Mouse (Mus musculus): ENCODE data around the gene Hif3a. TPM values are rescaled to one million over a fixed set of nuclear protein-coding genes. Genes with fewer than 3 reads are reported as not detected.
A peak's percentile ranks its signal among the peaks of the same experiment; 100 is the strongest.

Gene Hif3a
- polyA plus RNA-seq, 1 experiment from 2014 or later, result 31.6 TPM

DNA sequence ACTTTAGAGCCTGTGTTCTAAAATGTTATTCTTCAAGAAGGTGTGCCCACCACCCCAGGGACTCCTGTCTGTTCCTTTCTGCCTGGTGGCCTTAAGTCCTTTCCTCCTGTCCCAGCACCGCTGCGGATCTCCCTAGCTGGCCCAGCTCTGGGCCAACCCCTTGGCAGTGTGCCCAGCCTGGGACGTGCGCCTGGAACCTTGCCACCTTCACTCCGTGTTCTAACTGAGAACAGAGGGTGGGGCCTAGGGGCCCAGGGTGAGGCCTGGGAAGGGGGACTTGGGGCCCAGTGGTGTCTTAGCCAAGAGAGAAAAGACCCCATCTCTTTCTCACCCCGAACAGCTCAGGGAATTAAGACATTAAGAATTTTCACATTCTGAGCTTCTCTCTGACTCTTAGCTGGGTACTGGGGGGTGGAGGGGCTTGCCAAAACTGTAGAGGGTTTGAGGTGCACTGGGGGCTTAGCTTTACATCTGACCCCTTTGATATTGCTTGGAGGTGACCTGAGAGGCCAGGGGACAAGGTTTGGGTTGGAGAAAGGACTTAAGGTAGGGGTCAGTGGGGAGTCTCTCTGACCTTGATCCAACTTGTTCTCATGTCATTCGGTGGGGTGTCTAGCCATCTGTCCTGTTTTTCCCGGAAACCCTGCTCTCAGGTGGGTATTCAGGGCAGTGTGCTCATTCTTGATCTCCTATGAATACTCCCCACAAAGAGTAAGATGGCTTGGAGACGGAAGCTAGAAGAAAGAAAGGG, 2.0 kb downstream of the Hif3a start:
- Histone ChIP-seq H3K36me3 (ENCODE audit: control insufficient read depth, insufficient read depth, low read length) (no peaks in the 10 kb centered on the region), H3K27me3 (ENCODE audit: control insufficient read depth, insufficient read depth, low read length) (no peaks in the 10 kb centered on the region), H3K9ac (ENCODE audit: low read depth, low read length) (peak overlapping the region; percentile 43; the same call in 1 of the 2 replicates), H3K27ac (ENCODE audit: low read depth, low read length) (peak overlapping the region; percentile 99), H3K9me3 (replicated peaks; ENCODE audit: control insufficient read depth, low read length) (no peaks in the 10 kb centered on the region), H3K4me2 (peak overlapping the region; percentile 78), H3K4me1 (ENCODE audit: control insufficient read depth, insufficient read depth, low read length) (peaks cover 53% of the 10 kb centered on the region), H3K4me3 (ENCODE audit: low read depth, low read length) (peak overlapping the region; percentile 50)
- peak; percentile 33 for ATAC-seq (replicated peaks; ENCODE audit: insufficient number of reproducible peaks, low FRiP score, low TSS enrichment)
- WGBS (ENCODE audit: insufficient replicate concordance), result 32% methylated on average over 9 of the region's 9 CpGs

GRCm38 (mm10) chr7:17059463-17059844, 2.8 kb downstream of the Hif3a start:
- peak overlapping the region; percentile 43 for H3K9ac ChIP-seq (ENCODE audit: low read depth, low read length)
- H3K4me3 ChIP-seq (ENCODE audit: low read depth, low read length), result peak overlapping the region; percentile 50; the same call in 1 of the 2 replicates
- ATAC-seq (replicated peaks; ENCODE audit: insufficient number of reproducible peaks, low FRiP score, low TSS enrichment), result no peak
- peak overlapping the region; percentile 99 for H3K27ac ChIP-seq (ENCODE audit: low read depth, low read length)
- H3K4me2 ChIP-seq, result peak overlapping the region; percentile 78
- no peaks in the 10 kb centered on the region for H3K9me3 ChIP-seq (replicated peaks; ENCODE audit: control insufficient read depth, low read length)
- peaks cover 53% of the 10 kb centered on the region for H3K4me1 ChIP-seq (ENCODE audit: control insufficient read depth, insufficient read depth, low read length)
- peaks cover 1% of the 10 kb centered on the region; the same call in 1 of the 2 replicates for H3K36me3 ChIP-seq (ENCODE audit: control insufficient read depth, insufficient read depth, low read length)
- no peaks in the 10 kb centered on the region for H3K27me3 ChIP-seq (ENCODE audit: control insufficient read depth, insufficient read depth, low read length)
- 82% methylated on average over 3 of the region's 3 CpGs for WGBS (ENCODE audit: insufficient replicate concordance)

DNA sequence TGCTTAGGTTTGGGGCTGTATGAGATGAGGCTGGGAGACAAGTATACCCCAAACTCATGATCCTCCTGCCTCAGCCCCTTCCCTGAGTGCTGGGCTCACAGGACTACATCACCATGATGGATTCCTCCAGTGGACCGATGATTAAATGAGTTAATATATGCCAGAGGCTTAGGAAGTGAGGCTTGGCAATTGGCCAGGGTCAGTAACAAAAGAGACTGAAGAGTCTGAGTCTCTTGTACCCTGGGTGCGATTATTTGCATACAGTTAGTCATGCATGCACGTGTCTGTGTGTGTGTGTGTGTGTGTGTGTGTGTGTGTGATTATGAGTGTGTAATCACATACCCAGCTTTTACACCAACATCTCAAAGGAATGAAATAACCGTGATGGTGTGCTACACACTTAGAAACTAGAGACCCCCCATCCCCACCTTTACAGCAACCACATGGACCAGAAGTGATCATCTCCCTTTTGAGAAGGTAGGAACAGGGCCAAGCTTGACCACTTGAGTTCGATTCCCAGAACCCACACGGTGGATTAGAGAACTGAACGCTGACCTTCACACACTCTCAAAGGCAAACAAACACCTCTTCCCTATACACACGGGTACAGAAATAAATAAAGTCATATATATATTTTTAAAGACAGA, 3.3 kb downstream of the Hif3a start:
- ATAC-seq (replicated peaks; ENCODE audit: insufficient number of reproducible peaks, low FRiP score, low TSS enrichment), result no peak
- WGBS (ENCODE audit: insufficient replicate concordance), result 53% methylated on average over 8 of the region's 8 CpGs
- Histone ChIP-seq H3K9ac (ENCODE audit: low read depth, low read length) (peak overlapping the region; percentile 75), H3K4me3 (ENCODE audit: low read depth, low read length) (peak overlapping the region; percentile 50), H3K36me3 (ENCODE audit: control insufficient read depth, insufficient read depth, low read length) (peaks cover 6% of the 10 kb centered on the region), H3K9me3 (replicated peaks; ENCODE audit: control insufficient read depth, low read length) (no peaks in the 10 kb centered on the region), H3K27ac (ENCODE audit: low read depth, low read length) (peak overlapping the region; percentile 99), H3K27me3 (ENCODE audit: control insufficient read depth, insufficient read depth, low read length) (no peaks in the 10 kb centered on the region), H3K4me2 (peak overlapping the region; percentile 78), H3K4me1 (ENCODE audit: control insufficient read depth, insufficient read depth, low read length) (peaks cover 53% of the 10 kb centered on the region)

GRCm38 (mm10) chr7:17058071-17058689, 4.0 kb downstream of the Hif3a start:
- peak overlapping the region; percentile 78 for H3K4me2 ChIP-seq
- peak overlapping the region; percentile 75 for H3K9ac ChIP-seq (ENCODE audit: low read depth, low read length)
- no peaks in the 10 kb centered on the region for H3K9me3 ChIP-seq (replicated peaks; ENCODE audit: control insufficient read depth, low read length)
- H3K36me3 ChIP-seq (ENCODE audit: control insufficient read depth, insufficient read depth, low read length), result peaks cover 13% of the 10 kb centered on the region
- ATAC-seq (replicated peaks; ENCODE audit: insufficient number of reproducible peaks, low FRiP score, low TSS enrichment), result peak; percentile 74
- H3K27ac ChIP-seq (ENCODE audit: low read depth, low read length), result peak overlapping the region; percentile 99
- peaks cover 53% of the 10 kb centered on the region for H3K4me1 ChIP-seq (ENCODE audit: control insufficient read depth, insufficient read depth, low read length)
- peak overlapping the region; percentile 27 for H3K4me3 ChIP-seq (ENCODE audit: low read depth, low read length)
- WGBS (ENCODE audit: insufficient replicate concordance), result 2% methylated on average over 16 of the region's 16 CpGs
- no peaks in the 10 kb centered on the region for H3K27me3 ChIP-seq (ENCODE audit: control insufficient read depth, insufficient read depth, low read length)

DNA sequence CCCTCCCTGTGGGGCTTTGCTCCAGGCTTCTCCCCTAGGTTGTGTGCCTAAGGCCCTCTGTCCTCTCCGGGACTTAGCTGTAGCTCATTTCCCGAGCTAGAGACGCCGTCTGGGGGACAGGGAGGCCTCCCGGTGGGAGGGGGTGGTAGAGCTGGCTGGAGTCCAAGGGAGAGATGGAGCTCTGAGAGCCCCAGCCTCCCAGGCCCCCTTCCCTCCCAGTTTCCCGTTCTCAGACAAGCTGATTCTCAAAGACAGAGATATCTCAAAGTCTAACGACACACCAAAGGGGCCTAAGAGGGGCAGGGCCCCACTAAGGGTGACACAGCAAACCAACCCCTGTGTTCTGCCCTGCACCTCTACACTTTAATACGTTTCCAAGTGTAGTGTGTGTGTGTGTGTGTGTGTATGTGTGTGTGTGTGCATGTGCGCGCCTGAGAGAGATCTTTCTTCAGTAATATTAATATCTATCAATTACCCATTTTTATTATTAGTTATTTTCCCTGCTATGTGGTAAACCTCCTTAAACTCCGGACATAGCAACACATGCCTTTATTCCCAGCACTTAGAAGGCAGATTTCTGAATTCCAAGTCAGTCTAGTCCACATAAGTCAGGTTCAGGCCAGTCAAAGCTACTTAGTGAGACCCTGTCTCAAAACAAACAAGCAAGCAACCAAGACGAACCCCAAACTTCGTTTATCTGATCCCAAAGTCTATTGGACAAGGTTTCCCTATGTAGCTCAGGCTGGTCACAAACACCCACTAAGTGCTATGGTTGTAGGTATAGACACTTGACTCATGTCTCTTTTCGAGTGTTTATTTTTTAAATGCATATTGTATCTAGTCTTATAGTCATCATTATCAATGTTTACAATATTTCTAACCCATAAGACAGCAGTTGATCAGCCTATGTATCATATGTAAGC, 5.4 kb downstream of the Hif3a start:
- peaks cover 48% of the 10 kb centered on the region for H3K4me1 ChIP-seq (ENCODE audit: control insufficient read depth, insufficient read depth, low read length)
- H3K9ac ChIP-seq (ENCODE audit: low read depth, low read length), result peak overlapping the region; percentile 80
- peak overlapping the region; percentile 99 for H3K27ac ChIP-seq (ENCODE audit: low read depth, low read length)
- peaks cover 13% of the 10 kb centered on the region for H3K36me3 ChIP-seq (ENCODE audit: control insufficient read depth, insufficient read depth, low read length)
- peak; percentile 46 for ATAC-seq (replicated peaks; ENCODE audit: insufficient number of reproducible peaks, low FRiP score, low TSS enrichment)
- H3K4me3 ChIP-seq (ENCODE audit: low read depth, low read length), result peak overlapping the region; percentile 68
- 25% methylated on average over 14 of the region's 14 CpGs for WGBS (ENCODE audit: insufficient replicate concordance)
- no peaks in the 10 kb centered on the region for H3K27me3 ChIP-seq (ENCODE audit: control insufficient read depth, insufficient read depth, low read length)
- no peaks in the 10 kb centered on the region for H3K9me3 ChIP-seq (replicated peaks; ENCODE audit: control insufficient read depth, low read length)
- H3K4me2 ChIP-seq, result peak overlapping the region; percentile 98

DNA sequence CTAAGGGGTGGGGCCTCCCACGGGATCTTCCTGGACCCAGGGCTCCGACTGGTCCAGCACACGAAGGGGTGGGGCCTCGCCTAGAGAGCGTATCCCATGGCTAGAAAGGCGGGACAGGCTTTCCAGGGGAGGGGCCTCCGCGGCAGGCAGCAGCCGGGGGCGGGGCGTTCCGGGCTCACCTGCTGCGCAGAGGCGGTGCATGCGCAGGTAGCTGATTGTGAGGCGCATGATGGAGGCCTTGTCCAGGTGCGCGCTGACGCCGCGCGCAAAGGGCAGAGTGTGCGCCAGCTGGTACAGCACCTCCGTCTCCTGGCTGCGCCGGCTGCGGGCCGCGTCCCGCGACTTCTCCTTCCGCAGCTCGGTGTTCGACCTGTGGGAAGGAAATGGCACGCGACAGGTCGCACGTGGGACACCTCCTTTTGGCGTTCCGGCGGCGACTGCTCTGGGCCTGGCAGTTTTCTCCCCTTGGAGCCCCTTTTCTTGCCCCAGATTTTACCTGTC, 6.1 kb downstream of the Hif3a start:
- under 1% methylated on average over 42 of the region's 42 CpGs for WGBS (ENCODE audit: insufficient replicate concordance)
- ATAC-seq (replicated peaks; ENCODE audit: insufficient number of reproducible peaks, low FRiP score, low TSS enrichment), result peak; percentile 71
- Histone ChIP-seq H3K9ac (ENCODE audit: low read depth, low read length) (peak overlapping the region; percentile 80), H3K27ac (ENCODE audit: low read depth, low read length) (peak overlapping the region; percentile 99), H3K4me3 (ENCODE audit: low read depth, low read length) (peak overlapping the region; percentile 68), H3K27me3 (ENCODE audit: control insufficient read depth, insufficient read depth, low read length) (no peaks in the 10 kb centered on the region), H3K9me3 (replicated peaks; ENCODE audit: control insufficient read depth, low read length) (no peaks in the 10 kb centered on the region), H3K36me3 (ENCODE audit: control insufficient read depth, insufficient read depth, low read length) (peaks cover 13% of the 10 kb centered on the region), H3K4me2 (peak overlapping the region; percentile 98), H3K4me1 (ENCODE audit: control insufficient read depth, insufficient read depth, low read length) (peaks cover 42% of the 10 kb centered on the region)

GRCm38 (mm10) chr7:17055287-17055946, 6.8 kb downstream of the Hif3a start:
- Histone ChIP-seq H3K36me3 (ENCODE audit: control insufficient read depth, insufficient read depth, low read length) (peaks cover 13% of the 10 kb centered on the region), H3K27me3 (ENCODE audit: control insufficient read depth, insufficient read depth, low read length) (no peaks in the 10 kb centered on the region), H3K9ac (ENCODE audit: low read depth, low read length) (no peak overlapping the region), H3K4me1 (ENCODE audit: control insufficient read depth, insufficient read depth, low read length) (peaks cover 39% of the 10 kb centered on the region), H3K4me3 (ENCODE audit: low read depth, low read length) (peak overlapping the region; percentile 68), H3K9me3 (replicated peaks; ENCODE audit: control insufficient read depth, low read length) (no peaks in the 10 kb centered on the region), H3K27ac (ENCODE audit: low read depth, low read length) (peak overlapping the region; percentile 99), H3K4me2 (peak overlapping the region; percentile 98)
- no peak for ATAC-seq (replicated peaks; ENCODE audit: insufficient number of reproducible peaks, low FRiP score, low TSS enrichment)
- 85% methylated on average over 4 of the region's 4 CpGs for WGBS (ENCODE audit: insufficient replicate concordance)

Measured in heart, embryonic 11.5 days (tissue).